Mouse (Mus musculus) thymus, postnatal 36 days (tissue): ENCODE results near the gene Olfr339.
"Not testable (repeated sequence)": the region's sequence is repeated elsewhere in the genome, so short reads cannot be mapped to it uniquely, and the experiment has no call there.

Experiments used
- DNase-seq, 2 experiments: peaks; one replicate each; pipeline ENCODE4 v3.0.0; 2022; ENCODE audit warnings: mixed read lengths in 2 of 2

Gene Olfr339

GRCm38 (mm10) chr2:36418647-36419046 is at the start of gene Olfr339:
Gene Olfr339 (plus strand): TSS chr2:36418947.
- no peak for DNase-seq

- no peak for DNase-seq
Measured at GRCm38 (mm10) chr2:36373219-36373618, 45.5 kb upstream of the Olfr339 start, which contains the start of gene Olfr338. Gene Olfr338 (plus strand): TSS chr2:36373519.

GRCm38 (mm10) chr2:36415174-36415573 is 3.6 kb upstream of the Olfr339 start:
- not testable (repeated sequence) for DNase-seq

- DNase-seq: not testable (repeated sequence)
Measured at GRCm38 (mm10) chr2:36415591-36415990, 3.2 kb upstream of the Olfr339 start.

- no peak for DNase-seq
Measured at GRCm38 (mm10) chr2:36452287-36452686, 33.5 kb downstream of the Olfr339 start, which contains the start of gene Olfr340. Gene Olfr340 (plus strand): TSS chr2:36452587.

- DNase-seq: no peak
Measured at GRCm38 (mm10) chr2:36473634-36474033, 54.9 kb downstream of the Olfr339 start.
